Mouse (Mus musculus): Measurements from ENCODE around the gene Dhx32. TPM values are rescaled to one million over a fixed set of nuclear protein-coding genes. Genes with fewer than 3 reads are reported as not detected.
"Not testable (repeated sequence)": the region's sequence is repeated elsewhere in the genome, so short reads cannot be mapped to it uniquely, and the experiment has no call there.

The Dhx32 gene
- polyA plus RNA-seq, 1 experiment = 38.6 TPM

DNA sequence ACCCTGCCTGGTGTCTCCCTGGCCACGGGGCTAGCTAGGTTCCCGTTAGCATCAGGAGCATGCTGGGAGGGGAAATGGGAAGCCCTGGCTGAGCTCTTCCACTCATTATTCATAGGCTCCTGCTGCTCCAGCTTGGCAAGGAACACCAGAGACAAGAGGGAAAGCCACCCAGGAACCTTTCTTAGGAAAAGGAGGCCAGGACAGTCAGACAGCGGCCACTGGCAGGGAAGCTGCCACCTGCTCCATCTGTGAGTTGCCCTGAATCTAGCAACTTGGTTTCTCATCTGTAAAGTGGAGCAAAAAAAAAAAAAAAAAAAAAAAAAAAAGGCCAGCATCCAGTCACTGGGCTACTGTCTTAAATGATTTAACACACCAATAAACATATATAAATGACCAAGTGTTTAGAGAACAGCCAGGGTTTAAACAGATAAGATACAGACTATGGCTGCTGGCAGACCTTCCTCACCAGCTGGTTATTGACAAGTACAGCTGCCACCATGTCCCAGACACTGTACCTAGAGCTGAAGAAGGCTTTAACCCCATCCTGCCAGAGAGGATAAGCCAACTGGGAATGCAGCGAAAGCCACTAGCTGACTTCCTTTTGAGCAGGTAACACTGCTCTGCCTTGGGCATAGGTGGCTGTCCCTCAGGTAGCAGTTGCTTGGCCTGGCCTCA lies 50.4 kb downstream of the Dhx32 start:
- DNase-seq (ENCODE audit: extremely low spot score in 1 of 2, low spot score in 1 of 2) = no peak

DNA sequence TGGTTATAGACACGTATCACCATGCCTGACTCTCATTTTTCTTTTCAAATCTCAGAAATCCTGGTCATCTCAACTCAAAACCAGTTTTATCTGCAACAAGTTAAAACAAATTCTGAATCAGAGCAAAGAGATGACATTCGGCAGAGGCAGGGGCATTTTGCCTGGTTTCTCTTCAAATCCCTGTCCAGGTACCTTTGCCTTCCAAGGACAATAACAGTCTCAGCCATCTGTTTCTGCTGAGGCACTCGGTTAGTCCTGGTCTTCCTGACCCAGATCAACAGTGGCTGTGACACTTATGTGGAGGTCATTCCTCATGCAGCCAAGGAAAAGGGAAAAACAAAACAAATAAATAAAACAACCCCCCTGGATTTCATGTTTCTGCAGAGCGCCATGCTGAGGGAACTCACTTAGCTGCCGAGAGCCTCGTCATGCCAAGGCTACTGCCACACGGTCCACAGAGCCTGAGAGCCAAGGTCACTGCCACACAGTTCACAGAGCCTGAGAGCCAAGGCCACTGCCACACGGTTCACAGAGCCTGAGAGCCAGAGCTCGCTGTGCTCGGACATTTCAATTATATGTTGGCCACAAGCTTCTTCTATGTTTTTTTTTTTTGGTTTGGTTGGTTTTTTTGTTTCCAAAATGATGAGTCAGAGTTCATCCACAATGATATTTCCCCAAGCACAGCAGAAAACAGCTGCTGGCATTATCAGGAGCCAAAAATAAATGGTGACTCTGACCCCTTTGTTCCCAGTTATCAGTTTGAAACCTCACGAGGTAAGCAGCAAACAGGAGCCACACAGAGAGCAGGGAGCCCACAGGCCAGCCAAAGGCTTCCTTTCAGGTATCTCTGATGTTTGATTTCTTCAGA lies 52.0 kb downstream of the Dhx32 start:
- no peak for DNase-seq (ENCODE audit: extremely low spot score in 1 of 2, low spot score in 1 of 2)

DNA sequence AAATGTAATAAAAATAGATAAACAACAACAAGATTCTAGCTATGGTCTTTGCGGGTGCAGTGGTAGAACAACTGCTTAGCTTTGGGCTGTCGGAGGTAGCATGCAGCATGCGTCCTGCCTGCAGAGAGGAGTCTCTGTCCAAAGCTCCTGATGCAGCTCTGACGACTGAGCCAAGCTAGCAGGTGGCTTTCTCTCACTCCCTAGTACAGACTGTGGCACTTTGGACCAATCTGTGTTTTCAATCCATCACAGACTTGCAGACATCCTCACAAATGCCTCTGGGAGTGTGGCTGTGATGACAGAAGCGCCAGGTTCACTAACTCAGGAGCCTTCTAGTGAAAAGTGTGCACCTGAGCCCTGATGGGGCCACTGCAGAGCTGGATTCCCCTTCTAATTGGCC lies 53.2 kb downstream of the Dhx32 start:
- no peak for DNase-seq (ENCODE audit: extremely low spot score in 1 of 2, low spot score in 1 of 2)

DNA sequence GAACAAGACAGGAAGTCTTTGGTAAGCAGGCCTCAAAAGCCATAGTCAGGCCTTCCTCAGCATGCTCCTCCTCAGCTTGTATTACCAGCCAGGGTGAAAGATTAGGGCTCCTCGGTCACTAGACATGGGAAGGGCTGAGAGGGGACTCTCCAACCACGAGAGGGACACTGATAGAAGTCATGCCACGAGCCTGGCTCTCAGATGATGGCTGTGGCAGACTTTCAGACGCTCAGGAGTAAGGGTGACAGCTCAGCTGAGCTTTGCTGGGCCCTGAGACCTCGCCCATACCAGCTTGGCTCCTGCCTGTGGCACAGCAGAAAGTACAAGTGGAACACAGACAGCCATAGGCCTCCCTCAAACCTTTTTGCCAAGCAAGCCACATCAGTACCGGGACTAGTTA lies 55.5 kb downstream of the Dhx32 start:
- DNase-seq (ENCODE audit: extremely low spot score in 1 of 2, low spot score in 1 of 2) = no peak

DNA sequence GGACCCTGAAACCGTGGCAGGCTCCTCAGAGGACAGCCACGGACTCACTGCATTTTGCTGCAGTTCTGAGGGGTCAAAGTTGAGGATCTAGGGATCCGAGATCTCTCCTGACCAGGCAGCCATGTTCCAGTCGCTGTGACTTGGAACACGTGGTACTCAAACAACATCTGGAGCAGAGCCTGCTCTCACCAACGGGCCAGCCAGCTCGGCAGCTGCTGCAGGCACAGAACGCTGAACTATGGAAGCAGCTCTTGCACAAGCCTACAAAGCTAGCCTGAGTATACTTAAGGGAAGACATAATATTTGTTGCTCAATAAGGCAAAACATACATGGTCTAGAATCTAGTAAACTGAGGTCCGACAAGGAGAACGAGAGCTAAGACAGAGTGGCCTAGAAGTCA lies 57.0 kb downstream of the Dhx32 start:
- no peak for DNase-seq (ENCODE audit: extremely low spot score in 1 of 2, low spot score in 1 of 2)

DNA sequence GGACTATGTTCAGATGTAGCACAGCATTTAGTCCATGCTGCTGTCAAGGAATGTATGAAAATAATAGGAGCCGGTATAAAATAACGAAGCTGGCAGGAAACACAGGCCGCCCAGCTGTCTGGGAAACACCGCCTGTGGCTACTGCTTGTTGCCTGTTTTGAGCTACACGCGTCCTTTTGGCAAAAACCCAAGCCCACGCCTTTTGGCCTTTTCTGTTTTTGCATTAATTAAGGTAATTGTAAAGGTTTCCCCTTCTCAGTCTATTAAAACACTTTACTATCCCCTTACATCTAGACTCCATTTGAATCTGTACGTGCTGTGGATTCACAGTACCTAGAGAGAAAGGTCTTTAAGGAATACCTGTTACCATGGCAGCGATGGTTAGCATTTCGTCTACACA lies 57.7 kb downstream of the Dhx32 start:
- DNase-seq (ENCODE audit: extremely low spot score in 1 of 2, low spot score in 1 of 2) = no peak

DNA sequence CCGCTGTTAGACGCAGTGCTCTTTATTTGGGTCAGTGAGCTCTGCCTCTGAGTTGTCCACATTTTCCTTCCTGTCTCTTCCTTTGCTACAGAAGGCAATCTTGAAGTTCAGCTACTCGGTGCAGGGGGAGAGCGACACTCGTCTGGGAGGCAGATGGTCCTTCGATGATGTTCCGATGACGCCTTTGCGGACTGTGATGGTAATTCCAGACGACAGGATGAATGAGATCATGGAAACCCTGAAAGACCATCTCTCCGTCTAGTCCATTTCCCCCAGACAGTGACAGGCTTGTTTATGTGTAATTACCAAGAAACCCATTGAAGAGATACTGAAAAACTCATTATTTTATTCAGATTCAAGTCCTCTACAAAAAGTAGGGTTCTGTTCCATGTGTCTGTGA lies 61.9 kb downstream of the Dhx32 start:
- DNase-seq (ENCODE audit: extremely low spot score in 1 of 2, low spot score in 1 of 2) = no peak

DNA sequence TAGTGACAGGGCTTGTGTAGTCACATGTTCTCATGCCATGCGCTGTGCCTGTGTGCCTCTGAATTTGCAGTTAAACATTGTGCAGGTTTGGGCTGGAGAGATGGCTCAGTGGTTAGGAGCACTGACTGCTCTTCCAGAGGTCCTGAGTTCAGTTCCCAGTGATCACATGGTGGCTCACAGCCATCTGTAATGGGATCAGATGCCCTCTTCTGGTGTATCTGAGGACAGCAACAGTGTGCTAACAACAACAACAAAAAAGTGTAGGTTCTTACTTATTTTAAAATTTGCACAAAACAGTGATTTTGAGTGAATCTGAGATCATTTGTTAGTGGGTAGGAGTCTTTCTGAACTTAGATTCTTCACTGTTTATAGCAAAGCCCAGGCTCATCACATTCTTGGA lies 63.9 kb downstream of the Dhx32 start:
- DNase-seq (ENCODE audit: extremely low spot score in 1 of 2, low spot score in 1 of 2) = no peak

DNA sequence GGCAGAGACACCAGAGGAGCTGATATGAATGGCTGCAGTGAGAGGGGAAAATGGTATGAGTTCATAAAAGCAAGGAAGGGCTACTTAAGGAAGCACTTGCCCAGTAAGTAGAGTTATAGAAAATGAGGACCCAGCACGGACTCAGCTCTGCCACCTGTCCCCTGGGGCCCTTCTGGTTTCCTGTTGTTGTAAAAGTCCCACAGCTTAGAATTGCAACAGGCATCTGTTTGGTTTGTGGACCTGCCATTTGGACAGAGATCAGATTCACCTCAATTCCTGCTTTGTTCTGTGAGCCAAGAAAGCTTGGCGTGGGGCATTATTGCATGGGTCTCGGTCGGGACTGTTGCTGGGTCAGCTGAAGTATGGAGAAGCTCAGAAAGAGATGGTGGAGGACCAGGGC lies 67.1 kb downstream of the Dhx32 start:
- no peak for DNase-seq (ENCODE audit: extremely low spot score in 1 of 2, low spot score in 1 of 2)

DNA sequence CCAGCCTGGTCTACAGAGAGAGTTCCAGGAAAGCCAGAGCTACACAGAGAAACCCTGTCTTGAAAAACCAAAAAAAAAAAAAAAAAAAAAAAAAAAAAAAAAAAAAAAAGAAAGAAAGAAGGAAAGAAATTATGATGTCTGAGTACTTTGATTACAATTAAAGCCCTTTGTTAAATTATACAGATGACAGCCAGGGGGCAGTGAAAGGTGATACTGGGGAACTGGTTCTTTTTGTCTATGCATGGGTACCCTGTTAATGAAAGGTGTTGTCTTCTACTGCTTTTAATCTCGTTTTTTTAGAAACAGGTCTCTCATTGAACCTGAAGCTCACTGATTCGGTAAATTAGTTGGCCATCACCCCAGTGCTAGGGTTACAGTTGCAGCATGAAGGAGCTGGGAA lies 75.2 kb downstream of the Dhx32 start:
- no peak for DNase-seq (ENCODE audit: extremely low spot score in 1 of 2, low spot score in 1 of 2)

DNA sequence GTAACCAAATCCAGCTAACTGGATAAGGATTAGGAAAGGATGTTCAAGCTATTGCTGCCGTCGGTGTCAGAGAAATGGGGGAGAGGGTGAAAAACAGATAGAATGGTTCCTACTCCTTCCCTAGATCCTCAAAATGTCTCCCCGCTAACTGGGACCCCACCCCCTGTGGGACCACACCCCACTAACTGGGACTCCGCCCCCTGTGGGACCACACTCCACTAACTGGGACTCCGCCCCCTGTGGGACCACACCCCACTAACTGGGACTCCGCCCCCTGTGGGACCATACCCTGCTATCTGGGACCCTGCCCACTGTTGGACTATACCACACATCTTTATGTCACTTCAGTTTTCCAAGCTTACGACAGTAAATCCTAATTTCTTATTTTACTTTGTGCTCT lies 78.6 kb downstream of the Dhx32 start:
- no peak for DNase-seq (ENCODE audit: extremely low spot score in 1 of 2, low spot score in 1 of 2)

DNA sequence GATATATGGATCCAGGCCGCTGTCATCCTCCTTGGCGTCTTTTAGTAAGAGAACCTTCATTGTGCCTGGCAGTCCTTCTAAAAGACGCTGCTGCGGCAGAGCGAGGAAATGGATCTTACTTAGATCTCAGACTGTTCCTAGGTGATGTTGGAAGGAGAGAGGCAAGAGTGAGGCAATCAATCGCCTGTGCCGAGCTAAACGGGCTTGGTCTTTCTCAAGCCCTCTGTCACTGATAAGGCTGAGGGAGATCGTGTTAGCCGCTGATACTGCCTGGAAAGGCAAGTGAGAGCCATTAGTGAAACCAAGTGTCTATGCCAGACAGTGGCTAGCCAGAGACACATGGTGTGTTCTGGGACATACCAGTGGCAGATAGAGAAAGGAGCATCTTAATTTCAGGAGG lies 80.2 kb downstream of the Dhx32 start:
- DNase-seq (ENCODE audit: extremely low spot score in 1 of 2, low spot score in 1 of 2) = no peak

DNA sequence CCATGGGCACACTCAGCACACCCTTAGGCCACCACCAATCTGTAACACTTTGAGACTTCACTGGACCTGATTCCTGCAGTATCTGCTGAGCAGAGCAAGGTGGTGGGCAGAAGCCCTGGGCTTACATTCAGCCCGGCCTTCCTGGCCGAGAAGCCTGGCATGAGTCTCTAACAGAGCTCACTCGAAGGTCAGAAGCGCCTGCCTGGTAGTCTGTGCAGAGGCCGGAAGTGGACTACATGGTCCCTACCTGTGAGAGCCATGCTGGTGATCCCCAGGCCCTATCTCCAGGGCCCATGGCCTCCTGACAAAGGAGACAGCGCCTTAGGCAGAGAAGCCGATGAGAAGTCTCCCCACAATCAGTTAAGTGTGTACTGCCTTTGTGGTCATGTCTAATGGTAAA lies 81.2 kb downstream of the Dhx32 start:
- DNase-seq (ENCODE audit: extremely low spot score in 1 of 2, low spot score in 1 of 2) = no peak

DNA sequence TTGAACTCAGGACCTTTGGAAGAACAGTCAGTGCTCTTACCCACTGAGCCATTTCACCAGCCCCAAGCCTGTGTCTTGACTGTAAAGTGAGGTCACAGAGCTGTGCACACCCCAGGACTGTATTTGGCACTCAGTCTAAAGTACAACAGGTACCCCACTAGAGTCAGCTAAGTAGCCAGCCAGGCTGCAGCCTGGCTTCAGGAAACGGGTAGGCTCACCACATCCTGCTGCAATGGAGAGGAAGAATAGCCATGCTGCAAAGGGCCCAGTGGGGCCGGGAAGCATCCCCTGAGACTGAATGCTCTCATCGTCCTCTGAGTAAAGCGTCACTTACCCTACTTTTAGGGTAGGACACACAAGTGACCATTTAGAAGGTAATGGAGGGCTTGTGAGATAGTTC lies 82.6 kb downstream of the Dhx32 start:
- no peak for DNase-seq (ENCODE audit: extremely low spot score in 1 of 2, low spot score in 1 of 2)

DNA sequence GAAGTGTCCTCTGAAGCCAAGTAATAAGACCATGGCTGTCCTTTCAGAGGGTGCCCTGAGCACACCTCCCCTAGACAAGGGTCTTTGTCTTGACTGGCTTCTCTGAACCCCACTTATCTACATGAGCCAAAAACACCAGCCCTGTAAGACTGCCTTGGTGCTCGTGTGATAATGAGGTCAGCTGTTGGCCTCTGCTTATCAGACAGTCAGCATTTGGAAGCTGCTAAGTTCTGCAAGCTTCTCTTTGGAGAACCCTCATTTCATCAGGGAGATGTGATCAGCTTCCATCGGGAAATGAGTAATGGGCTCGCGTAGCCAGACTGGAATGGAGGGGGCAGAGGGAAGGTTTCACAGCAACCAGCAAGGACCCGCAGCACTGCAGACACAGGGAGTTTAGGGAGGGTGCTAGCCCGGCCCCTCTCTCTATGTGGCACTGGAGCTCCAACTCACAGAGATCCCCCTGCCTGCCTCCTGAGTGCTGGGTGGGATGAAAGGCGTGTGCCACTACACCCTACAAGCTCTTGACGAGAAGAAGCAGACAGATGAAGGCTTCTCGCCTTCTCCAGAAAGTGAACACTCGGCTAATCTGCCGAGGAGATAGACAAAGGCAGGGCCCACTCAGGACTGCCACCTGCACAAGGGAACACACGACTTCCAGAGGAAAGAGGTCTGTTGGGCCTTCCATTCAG lies 84.4 kb downstream of the Dhx32 start:
- no peak for DNase-seq (ENCODE audit: extremely low spot score in 1 of 2, low spot score in 1 of 2)

DNA sequence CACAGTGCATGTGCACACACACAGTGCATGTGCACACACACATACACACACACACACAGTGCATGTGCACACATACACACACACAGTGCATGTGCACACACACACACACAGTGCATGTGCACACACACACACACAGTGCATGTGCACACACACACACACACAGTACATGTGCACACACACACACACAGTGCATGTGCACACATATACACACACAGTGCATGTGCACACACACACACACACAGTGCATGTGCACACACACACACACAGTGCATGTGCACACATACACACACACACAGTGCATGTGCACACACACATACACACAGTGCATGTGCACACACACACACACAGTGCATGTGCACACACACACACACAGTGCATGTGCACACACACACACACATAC lies 96.9 kb downstream of the Dhx32 start:
- not testable (repeated sequence) for DNase-seq (ENCODE audit: extremely low spot score in 1 of 2, low spot score in 1 of 2)

DNA sequence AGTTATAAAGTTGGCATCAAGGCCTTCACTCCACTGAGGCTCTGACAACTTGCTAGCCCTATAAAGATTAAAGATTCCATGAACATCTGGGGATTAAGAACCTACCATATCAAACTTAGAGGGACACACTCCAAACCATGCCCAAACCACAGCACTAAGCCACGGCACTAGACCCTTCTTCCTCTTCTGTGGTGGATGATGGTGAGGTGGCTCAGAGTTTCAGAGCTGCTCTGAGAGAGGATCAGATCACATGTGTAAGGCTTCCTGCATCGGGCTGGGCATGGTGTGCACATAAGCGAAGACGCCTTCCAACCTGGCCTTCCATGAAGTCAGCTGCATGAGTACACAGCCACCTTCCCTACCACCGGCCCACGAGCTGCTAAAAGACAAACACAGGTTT lies 97.8 kb downstream of the Dhx32 start:
- DNase-seq (ENCODE audit: extremely low spot score in 1 of 2, low spot score in 1 of 2) = no peak

DNA sequence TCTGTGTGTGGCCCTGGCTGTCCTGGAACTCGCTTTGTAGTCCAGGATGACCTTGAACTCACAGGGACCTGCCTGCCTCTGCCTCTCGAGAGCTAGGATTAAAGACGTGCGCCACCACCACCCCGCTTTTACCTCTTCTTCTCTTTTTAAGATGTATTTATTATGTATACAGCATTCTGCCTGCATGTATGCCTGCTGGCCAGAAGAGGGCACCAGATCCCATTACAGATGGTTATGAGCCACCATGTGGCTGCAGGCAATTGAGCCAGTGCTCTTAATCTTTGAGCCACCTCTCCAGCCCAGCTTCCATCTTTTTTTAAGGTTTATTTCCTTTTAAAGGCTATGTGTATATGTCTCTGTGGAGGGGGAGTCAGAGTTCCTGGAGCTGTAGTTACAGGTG lies 98.4 kb downstream of the Dhx32 start:
- no peak for DNase-seq (ENCODE audit: extremely low spot score in 1 of 2, low spot score in 1 of 2)

DNA sequence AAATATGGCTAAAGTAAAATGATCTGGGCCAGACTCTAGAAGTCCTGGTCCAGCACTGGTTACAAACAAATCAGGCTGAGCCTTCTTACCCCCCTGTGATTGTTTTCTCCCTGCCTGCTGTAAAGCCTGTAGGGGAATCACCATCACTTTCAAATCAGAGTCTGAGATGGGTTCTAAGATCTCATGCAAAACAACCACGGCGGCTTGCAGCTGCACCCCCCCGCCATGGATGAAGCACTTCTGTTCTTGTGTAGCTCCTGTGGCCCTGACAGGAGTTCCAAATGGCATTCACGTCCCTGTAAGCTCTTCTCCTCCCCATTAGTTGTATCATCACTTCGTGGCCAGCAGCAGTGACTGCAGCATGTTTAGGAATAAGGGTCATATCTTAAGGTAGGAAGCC lies 98.9 kb downstream of the Dhx32 start:
- no peak for DNase-seq (ENCODE audit: extremely low spot score in 1 of 2, low spot score in 1 of 2)

DNA sequence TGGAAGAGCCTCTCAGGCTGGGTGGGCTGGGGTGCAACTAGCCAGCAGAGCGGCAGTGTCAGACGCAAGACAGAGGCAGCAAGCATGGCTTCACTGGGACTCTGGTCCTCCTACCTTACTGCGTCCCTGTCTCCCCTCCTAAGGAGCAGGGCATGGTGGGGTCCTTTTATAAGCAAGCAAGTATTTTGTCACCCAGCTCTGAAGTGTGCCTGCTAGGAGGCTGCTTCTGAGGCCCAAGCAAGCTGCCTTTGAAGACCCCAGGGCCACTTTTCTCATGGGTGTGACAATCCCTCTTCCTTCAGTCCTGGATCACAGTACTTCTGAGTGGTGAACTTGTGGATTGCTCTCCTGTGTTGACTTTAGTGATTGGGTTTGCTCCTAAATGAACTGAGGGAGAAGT lies 102.6 kb downstream of the Dhx32 start, which contains the start of gene Mmp21:
TSS of gene Mmp21 (minus strand) at position 101 of the 400 bp plus-strand sequence.
- no peak for DNase-seq (ENCODE audit: extremely low spot score in 1 of 2, low spot score in 1 of 2)

DNA sequence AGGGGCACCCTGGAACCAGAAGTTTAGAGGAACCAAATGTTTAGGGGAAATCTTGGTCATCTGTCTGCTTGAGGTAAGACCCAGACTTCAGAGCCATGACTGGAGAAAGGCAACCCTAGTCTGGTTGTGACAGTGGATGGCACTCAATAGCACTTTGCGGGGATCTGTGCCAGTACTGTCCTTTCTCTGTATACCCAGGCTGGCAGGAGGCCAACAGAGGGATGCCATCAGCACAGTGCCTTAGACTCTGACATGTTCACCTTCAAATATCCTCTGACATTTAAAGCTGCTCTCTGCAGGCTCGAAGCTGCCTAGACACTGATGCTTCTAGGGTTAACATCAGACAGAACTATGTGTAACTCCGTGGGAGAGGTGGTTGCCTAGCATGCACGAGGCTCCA lies 103.1 kb downstream of the Dhx32 start:
- no peak for DNase-seq (ENCODE audit: extremely low spot score in 1 of 2, low spot score in 1 of 2)

DNA sequence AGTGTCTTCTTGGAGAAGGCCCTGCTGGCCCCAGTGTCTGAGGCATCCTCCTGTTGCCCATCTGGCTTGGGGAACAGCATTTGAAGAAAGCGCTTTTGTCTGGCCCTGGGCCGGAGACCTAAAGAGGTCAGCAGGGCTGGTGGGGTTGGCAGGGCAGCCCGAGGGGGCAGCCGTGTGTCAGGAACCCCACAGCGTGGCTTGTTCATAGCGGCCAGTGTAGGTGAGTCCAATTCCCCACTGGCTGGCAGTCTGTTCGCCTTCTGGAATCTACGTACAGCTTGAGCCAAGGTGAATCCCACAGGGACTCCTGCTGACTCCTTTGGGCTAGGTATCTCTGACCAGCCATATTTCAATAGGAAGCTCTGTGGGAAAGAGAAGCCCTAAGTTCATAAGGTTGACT lies 103.8 kb downstream of the Dhx32 start:
- no peak for DNase-seq (ENCODE audit: extremely low spot score in 1 of 2, low spot score in 1 of 2)

All from frontal cortex, adult 2 months (tissue).